Mouse (Mus musculus) splenic B cell, adult 2 months (primary cell): ENCODE results near the gene Zbtb9.
"Not testable (repeated sequence)": the region's sequence is repeated elsewhere in the genome, so short reads cannot be mapped to it uniquely, and the experiment has no call there.

ENCODE experiments used
- DNase-seq: peaks from one replicate; pipeline ENCODE4 v3.0.0-alpha.2; 2011; ENCODE audit warnings: low read depth, low spot score
- H3K27me3 ChIP-seq: 2 replicates; pipeline ENCODE4 v1.6.1; 2012; ENCODE audit warnings: mild to moderate bottlenecking, low read length, moderate library complexity, mixed read lengths; ENCODE audit not compliant: control insufficient read depth, poor library complexity, insufficient read depth, severe bottlenecking
- H3K36me3 ChIP-seq: 2 replicates; pipeline ENCODE4 v1.6.1; 2012; ENCODE audit warnings: mild to moderate bottlenecking, low read length, moderate library complexity, mixed read lengths; ENCODE audit not compliant: control insufficient read depth, poor library complexity, insufficient read depth, severe bottlenecking

Zbtb9 gene

DNA sequence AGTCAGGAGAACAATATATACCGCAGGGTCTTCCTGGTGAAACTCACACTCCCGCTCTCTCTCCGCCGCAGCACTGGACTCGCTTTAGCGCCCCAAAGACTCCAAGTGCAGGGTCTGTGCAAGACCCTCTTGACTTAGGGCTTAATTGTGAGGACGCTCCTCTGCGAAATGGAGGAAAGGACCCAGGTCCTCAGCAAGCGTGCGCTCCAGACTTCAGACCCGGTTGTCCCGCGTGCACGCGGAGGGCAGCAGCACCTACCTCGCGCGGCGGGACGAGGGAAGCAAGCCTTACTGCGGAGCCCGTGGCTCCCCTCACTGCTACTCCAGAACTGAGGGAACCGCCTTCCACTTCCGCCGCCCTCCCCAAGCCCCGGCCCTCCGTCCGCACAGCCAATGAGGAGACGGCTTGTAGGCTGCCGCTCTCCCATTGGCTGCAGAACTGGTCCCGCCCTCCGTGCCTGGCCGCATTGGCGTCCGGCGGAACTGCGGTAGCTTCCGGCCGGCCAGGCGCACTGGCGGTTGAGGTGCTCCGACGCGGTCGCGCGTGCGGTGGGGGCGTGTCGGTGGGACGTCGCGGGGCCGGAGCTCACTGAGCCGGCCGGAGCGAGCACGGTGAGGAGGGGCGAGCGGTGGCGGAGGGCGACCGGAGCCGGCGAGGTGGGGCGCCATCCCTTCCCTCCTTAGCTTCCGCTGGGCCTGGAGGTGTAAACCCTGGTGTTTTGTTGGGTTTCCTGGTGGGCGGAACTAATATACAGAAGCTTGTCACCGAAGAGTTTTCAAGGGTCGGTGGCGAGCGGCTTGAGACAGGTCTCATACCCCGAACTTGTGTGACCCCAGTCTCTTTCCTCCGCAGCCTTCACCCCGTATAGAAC is at the start of gene Zbtb9:
Zbtb9 (plus strand) TSS at position 465 of the 872 bp plus-strand sequence.
- H3K36me3 ChIP-seq, result peaks cover 6% of the 10 kb centered on the region
- DNase-seq, result peak; percentile 97
- H3K27me3 ChIP-seq, result no peaks in the 10 kb centered on the region

DNA sequence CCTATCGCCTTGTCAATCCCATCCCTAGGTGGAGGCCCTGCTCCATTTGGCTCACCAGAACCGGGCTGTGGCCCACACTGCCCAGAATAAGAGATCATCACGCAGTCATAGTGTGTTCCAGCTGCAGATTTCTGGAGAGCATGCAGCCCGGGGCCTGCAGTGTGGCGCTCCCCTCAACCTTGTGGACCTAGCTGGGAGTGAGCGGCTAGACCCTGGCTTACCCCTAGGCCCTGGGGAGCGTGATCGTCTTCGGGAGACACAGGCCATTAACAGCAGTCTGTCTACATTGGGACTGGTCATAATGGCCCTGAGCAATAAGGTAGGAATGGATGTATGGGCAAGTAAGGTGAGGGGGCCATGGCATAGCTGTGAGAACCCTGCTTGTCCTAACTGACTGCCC is 47.6 kb upstream of the Zbtb9 start:
- H3K36me3 ChIP-seq, H3K27me3 ChIP-seq, DNase-seq: not testable (repeated sequence)

DNA sequence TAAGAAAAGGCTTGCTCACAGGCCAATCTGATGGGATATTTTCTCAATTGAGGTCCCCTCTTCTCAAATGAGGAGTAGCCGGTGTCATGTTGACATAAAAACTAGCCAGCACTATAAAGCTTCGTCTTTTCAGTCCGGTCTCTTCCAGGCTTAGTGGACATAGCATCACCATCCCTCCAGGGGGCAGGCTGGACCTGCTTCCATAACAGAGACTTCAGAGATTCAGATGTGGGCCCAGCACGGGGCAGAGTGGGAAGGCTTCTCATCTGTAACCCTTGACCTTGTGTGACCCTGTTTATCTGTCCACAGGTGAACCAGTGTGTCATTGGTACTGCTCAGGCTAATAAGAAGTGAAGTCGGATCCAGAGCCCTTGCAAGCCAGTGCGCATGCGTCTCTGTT is 41.2 kb upstream of the Zbtb9 start:
- H3K27me3 ChIP-seq, H3K36me3 ChIP-seq: not testable (repeated sequence)
- peak; percentile 59 for DNase-seq

DNA sequence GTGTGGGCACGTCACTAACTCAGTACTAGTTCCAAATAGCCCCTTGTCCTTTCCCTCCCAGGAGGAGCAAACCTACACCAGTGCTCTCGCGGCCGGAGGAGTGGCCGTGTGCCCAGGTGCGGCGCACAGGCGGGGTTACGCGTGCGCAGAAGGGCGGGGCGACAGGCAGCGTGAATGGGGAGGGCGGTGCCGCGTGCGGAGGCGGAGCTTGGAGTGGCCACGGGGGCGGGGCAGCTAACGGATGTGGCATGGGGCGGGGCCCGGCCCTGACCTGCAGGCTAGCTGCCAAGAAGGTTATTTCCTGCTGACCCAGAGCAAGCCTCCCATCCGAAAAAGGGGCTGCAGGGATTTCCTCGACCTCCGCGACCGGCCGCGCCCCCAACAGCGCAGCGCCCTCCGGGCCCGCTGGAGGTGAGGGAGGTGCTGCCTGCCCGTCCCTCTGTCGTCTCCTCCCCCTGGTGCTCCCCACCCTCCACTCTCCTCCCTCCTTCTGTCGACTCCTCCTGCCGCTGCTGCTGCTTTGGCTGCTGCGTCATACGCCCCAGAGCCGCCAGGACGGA is 40.0 kb upstream of the Zbtb9 start, which contains the start of gene Phf1:
Phf1 (plus strand) TSS at position 214 of the 560 bp plus-strand sequence.
- DNase-seq, result peak; percentile 97
- no peaks in the 10 kb centered on the region for H3K27me3 ChIP-seq
- peaks cover 11% of the 10 kb centered on the region for H3K36me3 ChIP-seq

DNA sequence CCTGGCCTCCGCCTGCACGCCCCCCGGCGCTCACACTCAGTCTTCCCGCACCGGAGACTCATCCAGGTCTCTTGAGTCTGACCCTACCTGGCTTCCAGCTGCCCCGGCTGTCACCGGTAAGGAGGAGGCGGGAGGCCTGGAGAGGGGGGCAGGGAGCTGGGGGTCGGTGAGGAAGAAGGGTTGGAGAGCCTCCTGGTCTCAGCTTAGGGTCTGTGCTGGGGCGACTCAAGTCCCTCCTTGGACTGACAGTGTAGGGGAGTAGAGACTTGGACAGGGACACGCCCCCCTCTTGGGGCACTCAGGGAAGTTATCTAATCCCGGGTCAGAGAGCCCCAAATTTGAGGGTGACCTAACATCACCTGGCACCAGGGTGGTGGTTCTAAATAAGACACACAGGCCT is 39.5 kb upstream of the Zbtb9 start:
- no peak for DNase-seq
- Histone ChIP-seq H3K36me3 (peaks cover 11% of the 10 kb centered on the region), H3K27me3 (no peaks in the 10 kb centered on the region)

DNA sequence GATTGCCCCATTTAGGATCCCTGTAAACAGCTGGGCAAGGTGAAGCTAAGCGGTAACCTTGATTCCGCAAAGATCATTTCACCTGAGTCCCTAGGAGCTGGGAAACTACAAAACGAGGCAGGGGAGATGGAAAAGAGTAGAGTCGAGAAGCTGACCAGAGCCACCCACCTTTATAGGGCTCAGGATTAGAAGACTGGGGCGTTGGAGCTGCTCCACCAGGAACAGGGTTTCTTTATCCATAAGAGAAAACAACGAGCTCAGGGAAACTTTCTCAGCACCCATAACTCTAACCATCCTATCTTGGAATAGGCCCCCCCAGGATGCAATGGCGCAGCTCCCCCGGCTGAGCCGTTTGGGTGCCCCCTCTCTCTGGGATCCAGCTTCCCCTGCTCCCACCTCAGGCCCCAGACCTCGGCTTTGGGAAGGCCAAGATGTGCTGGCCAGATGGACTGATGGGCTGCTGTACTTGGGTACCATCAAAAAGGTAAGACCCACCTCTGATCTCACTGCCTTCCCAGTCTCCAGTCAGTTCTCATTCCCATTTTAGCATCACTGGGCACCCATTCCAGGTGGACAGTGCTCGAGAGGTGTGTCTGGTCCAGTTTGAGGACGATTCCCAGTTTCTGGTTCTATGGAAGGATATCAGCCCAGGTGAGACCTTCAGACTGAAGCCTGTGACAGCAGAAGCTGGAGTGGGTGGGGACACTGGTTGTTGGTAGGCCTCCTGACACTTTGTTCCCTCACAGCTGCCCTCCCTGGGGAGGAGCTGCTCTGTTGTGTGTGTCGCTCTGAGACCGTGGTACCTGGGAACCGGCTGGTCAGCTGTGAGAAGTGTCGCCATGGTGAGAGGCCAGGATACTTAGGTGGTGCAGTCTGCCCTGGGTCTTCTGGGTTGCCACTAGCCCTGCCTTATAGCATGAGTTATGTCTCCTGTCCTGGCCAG is 38.8 kb upstream of the Zbtb9 start:
- no peak for DNase-seq
- no peaks in the 10 kb centered on the region for H3K27me3 ChIP-seq

DNA sequence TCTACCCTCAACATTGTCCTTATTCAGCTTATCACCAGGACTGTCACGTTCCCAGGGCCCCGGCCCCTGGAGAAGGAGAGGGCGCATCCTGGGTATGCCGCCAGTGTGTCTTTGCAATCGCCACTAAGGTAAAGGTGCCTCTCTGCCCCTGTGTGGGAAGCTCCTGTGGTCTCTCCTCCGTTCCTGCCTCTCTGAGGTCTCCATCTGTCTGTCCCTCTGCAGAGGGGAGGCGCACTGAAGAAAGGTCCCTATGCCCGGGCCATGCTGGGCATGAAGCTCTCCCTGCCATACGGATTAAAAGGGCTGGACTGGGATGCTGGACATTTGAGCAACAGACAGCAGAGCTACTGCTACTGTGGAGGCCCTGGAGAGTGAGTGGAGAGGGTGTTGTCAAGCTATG is 37.9 kb upstream of the Zbtb9 start:
- no peaks in the 10 kb centered on the region for H3K27me3 ChIP-seq
- DNase-seq, result no peak
- H3K36me3 ChIP-seq, result peaks cover 11% of the 10 kb centered on the region

More for the DNA sequence above, 38.8 kb upstream of the Zbtb9 start:
- peaks cover 11% of the 10 kb centered on the region for H3K36me3 ChIP-seq

DNA sequence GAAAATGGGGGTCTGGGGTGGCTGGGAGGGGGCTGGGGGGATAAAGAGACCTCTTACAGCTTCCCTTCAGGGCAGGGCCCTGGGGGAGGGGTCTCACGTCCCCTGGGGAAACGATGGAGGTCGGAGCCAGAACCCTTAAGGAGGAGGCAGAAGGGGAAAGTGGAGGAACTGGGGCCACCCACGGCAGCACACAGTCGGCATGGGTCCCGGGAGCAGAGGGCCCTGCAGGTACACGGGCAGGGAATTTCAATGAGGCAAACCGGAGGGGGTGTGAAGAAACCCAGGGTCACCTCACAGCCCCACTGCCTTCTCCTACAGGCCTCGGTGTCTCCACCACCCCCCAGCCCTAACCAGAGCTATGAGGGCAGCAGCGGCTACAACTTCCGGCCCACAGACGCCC is 36.5 kb upstream of the Zbtb9 start:
- DNase-seq, result no peak
- Histone ChIP-seq H3K36me3 (peaks cover 11% of the 10 kb centered on the region), H3K27me3 (peaks cover 2% of the 10 kb centered on the region; the same call in 1 of the 2 replicates)

DNA sequence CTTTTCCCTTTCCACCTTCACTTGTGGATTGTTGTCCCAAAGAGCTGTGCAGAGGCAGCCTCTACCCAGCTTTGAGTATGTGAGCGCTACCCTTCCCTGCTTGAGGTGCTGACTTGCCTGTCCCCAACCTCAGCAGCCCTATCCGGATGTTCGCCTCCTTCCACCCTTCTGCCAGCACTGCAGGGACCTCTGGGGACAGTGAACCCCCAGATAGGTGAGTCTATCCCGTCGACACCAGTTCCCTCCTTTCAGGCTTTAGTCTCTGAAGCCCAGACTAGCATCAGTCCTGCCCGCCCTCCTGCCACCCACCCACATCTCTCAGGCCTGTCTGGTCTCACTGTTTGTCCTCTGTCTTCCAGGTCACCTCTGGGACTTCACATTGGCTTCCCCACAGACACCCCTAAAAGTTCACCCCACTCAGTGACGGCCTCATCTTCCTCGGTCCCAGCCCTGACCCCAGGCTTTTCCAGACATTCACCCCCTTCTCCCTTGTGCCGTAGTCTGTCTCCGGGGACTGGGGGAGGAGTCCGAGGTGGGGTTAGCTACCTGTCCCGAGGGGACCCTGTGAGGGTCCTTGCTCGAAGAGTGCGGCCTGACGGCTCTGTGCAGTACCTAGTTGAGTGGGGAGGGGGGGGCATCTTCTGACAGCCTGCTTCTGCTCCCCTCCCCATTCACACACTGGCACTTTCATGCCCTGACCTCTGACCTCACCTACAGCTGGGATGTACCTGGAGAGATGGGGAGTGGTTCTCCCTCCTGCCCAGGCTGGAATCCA is 35.9 kb upstream of the Zbtb9 start:
- DNase-seq, result no peak
- peaks cover 11% of the 10 kb centered on the region for H3K36me3 ChIP-seq
- peaks cover 2% of the 10 kb centered on the region; the same call in 1 of the 2 replicates for H3K27me3 ChIP-seq

DNA sequence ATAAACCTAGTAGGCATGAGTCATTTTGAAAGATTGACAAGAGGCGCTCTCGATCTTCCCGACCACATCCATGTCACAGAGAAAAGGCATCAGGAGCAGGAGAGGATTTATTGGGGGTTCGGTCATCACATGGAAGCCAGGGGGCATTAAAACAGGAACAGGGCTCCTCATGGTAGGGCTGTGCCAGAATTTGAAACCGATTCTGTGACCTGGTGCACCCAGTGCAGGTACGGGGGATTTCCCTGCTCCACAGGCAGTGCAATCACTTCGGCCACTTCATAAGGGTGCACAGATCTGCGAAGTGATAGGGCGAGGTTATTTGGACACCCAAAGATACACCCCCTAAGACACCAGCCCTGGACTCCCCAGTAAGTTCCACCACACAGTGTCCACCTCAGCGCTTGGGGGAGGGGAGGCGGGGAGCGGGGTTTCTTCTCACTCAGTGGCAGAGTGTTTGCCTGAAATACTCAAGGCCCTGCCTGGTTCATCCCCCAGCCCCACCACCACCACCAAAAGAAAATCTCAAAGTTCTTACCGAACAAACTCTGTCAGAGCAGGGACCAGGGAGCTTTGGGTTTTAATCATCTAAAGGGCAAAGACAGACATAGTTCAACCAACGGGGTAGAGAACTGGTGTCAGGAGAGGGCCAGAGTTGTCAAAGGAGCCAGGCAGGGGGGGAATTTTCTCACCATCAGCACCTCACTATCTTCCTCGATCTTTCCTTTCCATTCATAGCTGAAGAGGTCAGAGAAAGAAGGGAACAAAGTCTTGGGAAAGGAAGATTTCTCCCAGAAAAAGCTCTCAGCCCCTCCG is 34.9 kb upstream of the Zbtb9 start:
- DNase-seq, result no peak
- peaks cover 2% of the 10 kb centered on the region; the same call in 1 of the 2 replicates for H3K27me3 ChIP-seq
- peaks cover 11% of the 10 kb centered on the region for H3K36me3 ChIP-seq

DNA sequence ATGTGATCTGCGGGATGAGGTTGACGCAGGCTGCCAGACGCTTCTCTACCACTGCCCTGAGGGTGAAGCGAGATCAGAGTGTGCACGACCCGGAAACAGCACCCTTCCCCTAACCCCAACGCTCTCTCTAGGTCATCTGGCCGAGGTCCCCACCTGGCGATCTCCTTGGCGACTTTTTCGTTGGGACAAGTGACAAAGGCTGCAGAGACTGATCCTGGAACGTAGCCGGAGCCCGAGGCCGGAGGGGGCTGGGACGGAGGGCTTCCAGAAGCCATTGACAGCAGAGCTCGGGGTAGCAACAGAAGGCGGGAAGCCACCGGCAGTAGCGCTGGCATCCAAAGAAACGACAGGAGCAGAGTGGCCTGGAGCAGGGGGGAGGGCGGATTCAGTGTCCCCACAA is 34.2 kb upstream of the Zbtb9 start:
- DNase-seq, result no peak
- Histone ChIP-seq H3K27me3 (peaks cover 2% of the 10 kb centered on the region; the same call in 1 of the 2 replicates), H3K36me3 (peaks cover 11% of the 10 kb centered on the region)

DNA sequence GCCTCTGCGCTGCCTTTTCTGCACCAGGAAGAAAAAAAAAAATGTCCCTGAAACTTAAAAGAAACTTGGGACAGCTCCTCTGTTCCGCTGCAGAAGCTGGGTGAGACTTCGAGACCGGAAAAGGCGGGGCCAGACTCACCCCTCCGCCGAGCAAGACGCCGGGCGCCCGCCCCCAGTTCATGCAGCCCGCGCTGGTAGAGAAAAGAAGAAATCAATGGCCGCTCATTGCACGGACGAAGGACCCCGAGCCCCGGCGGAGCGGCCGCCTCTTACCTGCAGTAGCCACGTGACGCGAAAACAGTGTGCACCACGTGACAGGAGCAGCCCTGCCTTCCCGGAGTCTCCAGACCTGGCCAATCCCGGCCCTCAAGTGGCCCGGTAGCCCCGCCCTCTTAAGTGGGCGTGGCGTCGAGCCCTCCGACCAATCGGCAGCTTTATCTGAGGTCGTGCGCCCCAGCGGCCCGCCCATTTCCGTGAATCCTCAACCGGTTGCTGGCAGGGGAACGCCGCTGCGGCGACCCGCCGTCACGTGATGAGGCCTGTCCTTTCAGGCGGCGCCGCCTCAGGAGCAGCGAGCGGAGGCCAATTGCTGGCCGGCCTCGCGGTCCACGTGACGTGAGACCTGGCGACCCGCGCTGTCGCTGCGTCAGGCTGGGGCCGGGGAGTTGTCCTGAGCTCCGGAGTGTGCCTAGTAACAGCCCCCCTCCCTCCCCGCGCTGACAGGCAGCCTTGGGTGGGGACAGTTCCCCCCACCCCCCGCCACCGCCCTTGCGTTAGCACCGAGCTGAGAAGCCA is 33.6 kb upstream of the Zbtb9 start, which contains the start of gene Cuta:
Cuta (minus strand) TSS at position 392 of the 795 bp plus-strand sequence.
- DNase-seq, result peak; percentile 100
- Histone ChIP-seq H3K36me3 (peaks cover 11% of the 10 kb centered on the region), H3K27me3 (peaks cover 2% of the 10 kb centered on the region; the same call in 1 of the 2 replicates)

DNA sequence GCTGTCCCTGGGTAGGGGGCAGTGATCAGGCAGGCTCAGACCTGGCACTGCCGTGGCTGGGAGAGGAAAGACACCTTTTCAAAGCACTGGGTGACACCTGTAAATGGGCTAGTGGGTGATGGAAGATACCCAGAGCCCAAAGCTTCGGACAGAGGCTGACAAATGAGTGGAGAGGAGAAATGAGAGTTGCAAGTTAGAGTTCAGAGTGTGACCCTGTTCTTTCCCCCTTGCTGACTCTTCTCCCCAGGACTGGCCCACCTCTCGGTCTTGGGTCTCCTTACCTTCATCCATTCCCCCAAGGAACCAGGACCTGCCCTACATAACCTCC is 33.0 kb upstream of the Zbtb9 start:
- DNase-seq, result no peak
- H3K27me3 ChIP-seq, result peaks cover 2% of the 10 kb centered on the region; the same call in 1 of the 2 replicates
- peaks cover 9% of the 10 kb centered on the region for H3K36me3 ChIP-seq
